Mouse (Mus musculus) lung, postnatal 0 days (tissue): ENCODE results near the gene Trio. TPM values are rescaled to one million over a fixed set of nuclear protein-coding genes. Genes with fewer than 3 reads are reported as not detected.

Experiments
- ATAC-seq: fragments of 200-750 bp; cut with Nextera tagmentation; 2 replicates; pipeline ENCODE4 v1.8.0; 2017; ENCODE audit warnings: moderate library complexity
- DNase-seq: peaks from one replicate; pipeline ENCODE4 v3.0.0-alpha.2; 2016; ENCODE audit warnings: low spot score
- H3K27ac ChIP-seq: fragments of 300-500 bp; sonication (generic); 2 replicates; pipeline ENCODE4 v1.5.1; 2014; ENCODE audit warnings: antibody characterized with exemption, mild to moderate bottlenecking, low read length, mixed read lengths
- H3K27me3 ChIP-seq: fragments of 300-500 bp; sonication (generic); replicated peaks from 2 replicates; pipeline ENCODE4 v1.6.1; 2014; ENCODE audit warnings: low read length, mixed read lengths; ENCODE audit not compliant: insufficient read depth
- H3K36me3 ChIP-seq: fragments of 300-500 bp; sonication (generic); 2 replicates; pipeline ENCODE4 v1.6.1; 2014; ENCODE audit warnings: low read length, mixed read lengths; ENCODE audit not compliant: insufficient read depth
- H3K4me1 ChIP-seq: fragments of 300-500 bp; sonication (generic); 2 replicates; pipeline ENCODE4 v1.6.1; 2014; ENCODE audit warnings: antibody characterized with exemption, low read depth, low read length, mixed read lengths; ENCODE audit not compliant: insufficient read depth
- H3K4me2 ChIP-seq: fragments of 300-500 bp; sonication (generic); replicated peaks from 2 replicates; pipeline ENCODE4 v1.6.1; 2014; ENCODE audit warnings: low read depth, mild to moderate bottlenecking, low read length, moderate library complexity, mixed read lengths
- H3K4me3 ChIP-seq: fragments of 300-500 bp; sonication (generic); 2 replicates; pipeline ENCODE4 v1.5.1; 2014; ENCODE audit warnings: low read depth, low read length
- H3K9ac ChIP-seq: fragments of 300-500 bp; sonication (generic); replicated peaks from 2 replicates; pipeline ENCODE4 v1.6.1; 2014; ENCODE audit warnings: low read depth, mild to moderate bottlenecking
- H3K9me3 ChIP-seq: fragments of 300-500 bp; sonication (generic); 2 replicates; pipeline ENCODE4 v1.6.1; 2016; ENCODE audit warnings: low read length, mixed read lengths
- CTCF ChIP-seq: IDR thresholded peaks from 2 replicates; pipeline ENCODE4 v1.5.1; 2016; ENCODE audit warnings: antibody characterized with exemption, mild to moderate bottlenecking
- EP300 ChIP-seq: IDR thresholded peaks from 2 replicates; pipeline ENCODE4 v1.6.1; 2016; ENCODE audit warnings: antibody characterized with exemption, mild to moderate bottlenecking, control low read depth
- WGBS: fragments of 180-500 bp; shearing (Covaris S2); extraction: QIAGEN DNeasy Blood & Tissue Kit; methylation state at CpG from one replicate; pipeline ENCODE4 v1.1.7; 2014; 5-methylcytosine and 5-hydroxymethylcytosine counted together
- polyA plus RNA-seq: library from polyadenylated mRNA; unstranded; fragments of >200 nt; fragmentation: Nextera tagmentation; extraction: Ambion mirVana; gene quantifications from 2 replicates; pipeline ENCODE4 v1.2.1, GENCODE M21; 2015

The Trio gene
- polyA plus RNA-seq, 1 experiment from 2014 or later: 15.6 TPM

DNA sequence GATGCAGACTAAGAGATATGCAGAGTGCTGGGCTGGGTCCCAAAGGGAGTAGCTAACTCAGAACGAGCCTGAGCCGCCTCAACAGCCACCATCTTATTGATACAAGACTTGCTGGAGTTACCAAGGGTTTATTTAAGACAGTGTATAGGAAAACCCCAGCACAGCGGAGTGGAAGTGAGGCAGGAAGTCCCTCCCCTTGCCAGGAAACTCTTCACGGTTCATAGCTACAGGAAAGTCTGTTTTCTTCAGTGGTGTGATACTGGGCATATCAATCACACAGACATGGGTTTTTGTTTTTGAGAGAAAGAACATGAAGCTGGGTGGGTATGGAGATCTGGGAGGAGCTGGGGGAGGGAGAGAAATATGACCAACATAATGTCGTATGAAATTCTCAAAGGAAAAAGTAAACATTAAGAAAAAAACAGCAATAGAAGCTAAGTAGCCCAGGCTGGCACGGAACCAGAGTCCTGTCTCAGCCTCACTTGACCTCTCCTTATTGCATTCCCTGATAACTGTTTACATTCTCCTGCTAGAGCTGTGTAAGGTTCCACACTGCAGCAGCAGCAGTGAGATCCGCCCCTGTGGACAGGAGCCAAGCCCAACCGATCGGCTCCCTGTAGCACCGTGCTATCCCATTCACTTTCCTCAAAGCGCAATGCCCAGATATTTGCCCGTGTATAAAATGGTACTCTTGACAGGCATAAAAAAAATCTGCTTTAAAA is 240.2 kb downstream of the Trio start:
- H3K9me3 ChIP-seq: no peaks in the 10 kb centered on the region
- peak overlapping the region; percentile 44 for H3K4me2 ChIP-seq
- no peak overlapping the region for H3K9ac ChIP-seq
- DNase-seq (peak; percentile 84), ATAC-seq (peak; percentile 61)
- peak overlapping the region; percentile 10; the same call in 1 of the 2 replicates for H3K4me3 ChIP-seq
- 5% methylated on average over 12 of the region's 12 CpGs for WGBS
- H3K4me1 ChIP-seq: peaks cover 39% of the 10 kb centered on the region
- no peaks in the 10 kb centered on the region for H3K27me3 ChIP-seq
- H3K27ac ChIP-seq: peak overlapping the region; percentile 22
- no peak for TF ChIP-seq CTCF
- TF ChIP-seq EP300: peak; percentile 84
- no peaks in the 10 kb centered on the region for H3K36me3 ChIP-seq

DNA sequence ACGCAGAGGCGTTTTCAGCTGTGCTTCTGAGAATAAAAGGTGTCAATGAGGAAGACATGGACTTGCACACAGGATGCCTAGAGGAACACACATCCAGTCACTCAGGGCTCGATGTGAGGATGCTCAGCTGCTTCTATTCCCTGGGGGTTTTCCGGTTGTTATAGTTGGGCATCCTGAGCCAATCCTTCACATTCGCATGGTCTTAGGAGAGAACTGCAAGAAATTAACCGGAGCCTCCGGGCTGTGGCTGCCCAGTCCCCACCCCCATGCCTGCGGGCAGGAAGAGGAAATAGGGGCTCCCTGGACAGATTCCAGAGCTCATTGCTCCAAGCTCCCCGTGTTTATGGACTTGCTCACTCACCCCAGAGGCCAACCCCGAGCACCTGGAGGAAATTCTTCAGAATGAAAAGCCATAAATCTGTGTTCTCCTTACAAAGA is 241.5 kb downstream of the Trio start:
- Histone ChIP-seq H3K9ac (no peak overlapping the region), H3K4me3 (no peak overlapping the region), H3K4me1 (peaks cover 42% of the 10 kb centered on the region), H3K27ac (peak overlapping the region; percentile 58), H3K9me3 (no peaks in the 10 kb centered on the region), H3K27me3 (no peaks in the 10 kb centered on the region), H3K36me3 (no peaks in the 10 kb centered on the region), H3K4me2 (peak overlapping the region; percentile 32)
- DNase-seq (peak; percentile 37), ATAC-seq (no peak)
- TF ChIP-seq CTCF (no peak), EP300 (no peak)
- WGBS: 19% methylated on average over 10 of the region's 10 CpGs

DNA sequence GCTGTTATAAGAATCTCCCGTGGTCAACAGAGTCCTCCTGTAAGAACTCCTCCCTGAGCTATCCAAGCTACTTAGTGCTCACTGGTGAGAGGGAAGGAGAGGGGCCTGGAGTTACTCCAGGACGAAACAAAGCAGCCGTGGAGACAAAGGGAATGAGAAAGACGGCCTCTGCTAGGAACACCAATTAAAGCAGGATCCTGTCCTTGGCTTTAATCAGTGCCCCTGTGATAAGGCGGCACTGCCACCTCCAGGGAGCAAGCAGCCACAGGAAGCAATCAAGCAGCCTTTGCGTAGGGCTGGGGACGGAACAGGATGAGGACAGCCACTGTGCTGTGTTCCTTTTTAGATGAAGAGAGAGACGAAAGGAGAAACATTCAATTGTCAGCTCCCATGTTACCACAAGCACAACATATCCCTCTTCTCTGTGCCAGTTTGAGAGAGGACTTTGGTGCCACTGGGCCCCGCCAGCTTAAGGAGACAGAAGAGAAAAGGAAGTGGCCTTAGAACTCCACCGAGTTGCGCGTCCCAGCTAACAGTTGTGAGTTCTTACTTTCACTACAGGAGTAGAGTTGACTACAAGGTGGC is 242.0 kb downstream of the Trio start:
- TF ChIP-seq CTCF (peak; percentile 62), EP300 (no peak)
- Histone ChIP-seq H3K4me3 (no peak overlapping the region), H3K27ac (peak overlapping the region; percentile 58), H3K9me3 (no peaks in the 10 kb centered on the region), H3K4me2 (peak overlapping the region; percentile 32), H3K4me1 (peaks cover 38% of the 10 kb centered on the region), H3K27me3 (no peaks in the 10 kb centered on the region), H3K36me3 (no peaks in the 10 kb centered on the region), H3K9ac (no peak overlapping the region)
- ATAC-seq (no peak), DNase-seq (peak; percentile 48)
- WGBS: 17% methylated on average over 12 of the region's 12 CpGs

DNA sequence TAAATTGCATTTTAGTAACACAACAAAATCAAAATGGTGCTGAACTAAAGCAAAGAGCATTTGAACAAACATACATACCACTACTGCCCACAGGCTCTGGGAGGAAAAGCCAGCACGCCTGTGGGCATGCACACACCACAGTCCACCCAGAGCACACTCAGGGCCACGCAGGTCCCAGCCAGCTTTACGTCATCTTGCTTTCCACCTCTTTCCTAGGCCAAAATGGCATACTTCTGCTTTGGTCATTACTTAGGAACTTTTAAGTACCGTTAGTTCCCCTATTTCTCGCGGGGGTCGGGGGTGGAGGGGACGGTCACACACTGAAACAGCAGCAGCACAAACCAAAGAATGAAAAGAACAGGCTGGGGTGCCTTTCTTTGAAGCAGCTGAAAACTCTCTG is 242.6 kb downstream of the Trio start:
- no peaks in the 10 kb centered on the region for H3K27me3 ChIP-seq
- peak overlapping the region; percentile 58; the same call in 1 of the 2 replicates for H3K27ac ChIP-seq
- DNase-seq (peak; percentile 36), ATAC-seq (no peak)
- peaks cover 38% of the 10 kb centered on the region for H3K4me1 ChIP-seq
- TF ChIP-seq EP300: no peak
- TF ChIP-seq CTCF: no peak
- H3K9ac ChIP-seq: no peak overlapping the region
- H3K4me2 ChIP-seq: peak overlapping the region; percentile 32
- WGBS: 39% methylated on average over 8 of the region's 8 CpGs
- no peak overlapping the region for H3K4me3 ChIP-seq
- H3K36me3 ChIP-seq: no peaks in the 10 kb centered on the region
- no peaks in the 10 kb centered on the region for H3K9me3 ChIP-seq

DNA sequence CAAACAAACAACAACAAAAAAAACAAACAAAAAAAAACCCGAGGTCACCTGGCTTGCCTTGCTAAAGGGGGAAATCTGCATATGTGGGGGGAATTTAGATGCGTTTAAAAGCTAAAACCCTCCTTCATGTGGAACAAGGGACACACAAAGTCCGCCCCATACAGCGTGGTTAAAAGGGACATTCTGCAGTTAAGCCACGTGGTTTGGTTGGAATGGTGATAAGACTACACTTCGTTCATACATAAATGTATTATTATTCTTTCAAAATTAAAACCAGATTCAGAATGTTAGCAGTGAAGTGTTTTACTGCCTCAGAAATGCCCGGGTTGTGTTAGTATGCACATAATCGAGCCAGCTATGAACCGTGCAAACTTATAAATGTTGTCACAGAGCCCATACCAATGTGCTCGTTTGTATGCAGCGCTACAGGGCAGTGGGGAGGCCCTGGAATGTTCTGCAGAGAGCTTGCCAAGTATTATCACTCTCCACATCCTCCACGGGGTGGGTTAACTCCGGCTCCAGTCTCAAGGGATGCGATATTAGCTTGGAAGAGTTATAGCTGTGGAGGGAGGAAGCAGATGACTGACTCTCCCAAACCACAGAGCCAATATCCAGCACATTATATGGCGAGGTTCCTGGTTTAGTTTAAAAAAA is 243.1 kb downstream of the Trio start:
- Histone ChIP-seq H3K36me3 (no peaks in the 10 kb centered on the region), H3K4me1 (peaks cover 43% of the 10 kb centered on the region), H3K9me3 (no peaks in the 10 kb centered on the region), H3K4me3 (no peak overlapping the region), H3K4me2 (no peak overlapping the region), H3K27ac (no peak overlapping the region), H3K9ac (no peak overlapping the region), H3K27me3 (no peaks in the 10 kb centered on the region)
- peak; percentile 66 for DNase-seq
- ATAC-seq: peak; percentile 51
- WGBS: 23% methylated on average over 15 of the region's 15 CpGs
- TF ChIP-seq CTCF (no peak), EP300 (no peak)

DNA sequence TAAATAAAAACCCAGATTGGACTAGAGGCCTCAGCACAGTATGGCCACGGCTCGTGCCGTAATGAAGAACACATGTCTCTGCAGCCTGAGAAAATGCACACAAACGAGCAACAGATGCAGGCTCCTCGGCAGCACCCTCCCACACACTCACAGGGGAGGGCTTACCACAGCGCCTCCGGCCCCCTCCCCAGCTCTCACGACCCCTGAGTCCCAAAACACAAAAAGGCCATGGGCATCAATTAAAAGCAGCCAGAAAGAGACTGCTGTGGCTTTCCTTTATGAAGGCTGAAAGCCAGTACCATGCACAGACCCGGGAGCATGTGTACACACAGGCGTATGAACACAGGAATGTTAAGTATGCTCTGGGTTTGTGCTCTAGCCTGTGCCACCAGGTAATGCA is 245.8 kb downstream of the Trio start:
- TF ChIP-seq EP300 (no peak), CTCF (no peak)
- ATAC-seq (peak; percentile 41), DNase-seq (peak; percentile 49)
- no peak overlapping the region for H3K27ac ChIP-seq
- no peaks in the 10 kb centered on the region for H3K27me3 ChIP-seq
- peaks cover 36% of the 10 kb centered on the region for H3K4me1 ChIP-seq
- 35% methylated on average over 10 of the region's 10 CpGs for WGBS
- H3K9ac ChIP-seq: no peak overlapping the region
- no peak overlapping the region for H3K4me3 ChIP-seq
- no peaks in the 10 kb centered on the region for H3K36me3 ChIP-seq
- no peaks in the 10 kb centered on the region for H3K9me3 ChIP-seq
- H3K4me2 ChIP-seq: no peak overlapping the region
